Mouse (Mus musculus) effector memory CD4-positive, alpha-beta T cell, adult 5 months (primary cell): ENCODE measurements around the gene Serp2. TPM values are rescaled to one million over a fixed set of nuclear protein-coding genes. Genes with fewer than 3 reads are reported as not detected.

Source experiments
- polyA plus RNA-seq: library from polyadenylated mRNA; unstranded; fragments of 100-300 nt; shearing (Covaris generic); gene quantifications from one replicate; pipeline ENCODE4 v1.2.1, GENCODE M21; 2017

Gene Serp2
- polyA plus RNA-seq, result 6.8 TPM

GRCm38 (mm10) chr14:76556852-76557208, at the start of gene Serp2:
Gene Serp2 (minus strand): TSS chr14:76556889.

Other genes with a start within 250 kb of the Serp2 start
- 22.1 TPM for gene Tsc22d1, start 141.9 kb downstream of the Serp2 start, polyA plus RNA-seq